Mouse (Mus musculus): ENCODE measurements at regions not wholly inside any gene's neighbourhood (a gene's known extent, or its start where the extent isn't known, plus 50 kb on each side); places are given as distances from the start of the nearest gene placed in this dataset.

DNA sequence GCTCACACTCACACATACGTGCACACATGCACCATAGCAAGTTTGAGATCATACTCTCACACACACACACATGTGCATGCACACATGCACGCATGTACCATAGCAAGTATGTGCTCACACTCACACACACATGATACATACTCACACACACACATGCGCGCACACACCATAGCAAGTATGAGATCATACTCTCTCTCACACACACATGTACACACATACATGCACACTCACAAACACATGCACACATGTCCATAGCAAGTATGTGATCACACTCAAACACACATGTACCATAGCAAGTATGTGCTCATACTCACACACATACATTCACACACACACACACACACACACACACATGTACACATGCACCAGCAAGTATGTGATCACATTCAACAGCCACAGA is 138.9 kb upstream of the Slc35f3 start:
- DNase-seq (ENCODE audit: low spot score in 2 of 2): no peak

DNA sequence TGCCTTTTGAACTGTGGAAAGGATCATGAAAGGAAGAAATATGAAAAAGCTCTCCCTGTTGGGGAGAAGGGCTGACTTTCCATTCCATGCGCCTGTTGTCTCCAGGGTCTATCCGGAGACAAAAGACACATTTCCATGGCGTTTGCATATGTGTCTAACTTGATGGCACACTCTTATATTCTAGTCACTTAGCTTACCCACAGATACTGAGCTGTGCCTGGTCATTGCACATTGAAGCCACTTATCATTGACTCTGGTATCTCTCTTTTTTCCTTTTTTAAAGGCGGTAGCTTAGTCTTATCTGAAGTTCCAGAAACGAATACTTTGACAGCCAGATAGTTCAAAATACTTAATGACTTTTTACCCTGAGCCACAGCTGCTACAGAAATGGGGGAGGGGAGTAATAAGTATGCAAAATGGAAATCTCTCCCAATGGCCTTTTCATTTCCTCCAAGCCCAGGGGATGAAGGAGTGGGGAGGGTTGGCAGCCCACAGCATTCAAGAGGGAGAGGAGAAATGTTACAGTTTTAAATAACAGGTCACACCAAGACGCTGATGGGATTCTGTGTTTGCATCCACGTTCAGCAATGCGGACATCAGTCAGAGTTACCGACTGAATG is 137.9 kb upstream of the Slc35f3 start:
- DNase-seq (ENCODE audit: low spot score in 2 of 2): no peak

DNA sequence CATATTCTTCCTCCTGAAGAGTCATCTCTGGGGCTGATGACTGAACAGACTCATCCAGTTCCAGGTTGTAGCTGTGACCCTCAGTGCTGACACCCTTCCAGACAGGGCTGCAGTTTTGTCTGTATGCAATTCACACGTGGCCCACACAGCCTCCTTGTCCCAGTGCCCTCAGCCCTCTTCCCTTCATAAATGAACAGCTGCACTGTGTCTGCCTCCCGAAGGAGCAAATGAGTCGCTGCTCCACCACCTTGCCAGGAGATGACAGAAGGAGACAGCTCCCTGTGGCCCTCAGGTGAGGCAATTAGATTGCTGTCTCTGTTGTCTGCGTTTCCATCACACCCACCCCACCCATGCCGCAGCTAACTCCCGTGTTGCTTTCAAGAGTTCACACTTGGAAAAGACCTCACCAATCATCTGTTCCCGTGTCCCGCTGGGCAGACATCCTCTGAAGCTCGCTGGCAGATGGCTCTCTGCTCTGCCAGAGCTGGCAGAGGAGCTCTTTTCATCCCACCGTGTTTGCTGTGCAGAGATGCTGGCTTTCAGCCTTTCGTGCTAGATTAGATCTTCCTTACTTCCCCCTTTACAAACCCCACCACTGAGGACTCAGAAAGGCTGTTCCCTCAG is 135.5 kb upstream of the Slc35f3 start:
- no peak for DNase-seq (ENCODE audit: low spot score in 2 of 2)

DNA sequence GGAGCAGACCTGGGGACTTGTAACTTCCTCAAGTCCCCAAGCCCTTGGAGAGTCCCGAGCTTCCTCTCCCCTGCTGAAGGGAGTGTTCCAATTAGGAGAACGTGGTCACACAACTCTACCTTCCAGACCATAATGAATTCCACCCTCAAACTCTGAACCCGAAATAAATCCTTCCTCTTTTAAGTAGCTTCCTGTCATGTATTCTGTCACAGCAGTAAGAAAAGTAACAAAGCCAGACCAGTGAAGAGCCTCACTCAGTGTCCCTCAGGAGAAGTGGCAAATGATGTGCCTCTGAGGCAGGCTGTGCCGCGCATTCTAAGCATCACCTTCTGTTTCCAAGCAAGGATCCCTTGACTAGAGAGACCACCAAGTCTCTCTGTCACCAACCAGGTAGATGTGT is 134.4 kb upstream of the Slc35f3 start:
- no peak for DNase-seq (ENCODE audit: low spot score in 2 of 2)

DNA sequence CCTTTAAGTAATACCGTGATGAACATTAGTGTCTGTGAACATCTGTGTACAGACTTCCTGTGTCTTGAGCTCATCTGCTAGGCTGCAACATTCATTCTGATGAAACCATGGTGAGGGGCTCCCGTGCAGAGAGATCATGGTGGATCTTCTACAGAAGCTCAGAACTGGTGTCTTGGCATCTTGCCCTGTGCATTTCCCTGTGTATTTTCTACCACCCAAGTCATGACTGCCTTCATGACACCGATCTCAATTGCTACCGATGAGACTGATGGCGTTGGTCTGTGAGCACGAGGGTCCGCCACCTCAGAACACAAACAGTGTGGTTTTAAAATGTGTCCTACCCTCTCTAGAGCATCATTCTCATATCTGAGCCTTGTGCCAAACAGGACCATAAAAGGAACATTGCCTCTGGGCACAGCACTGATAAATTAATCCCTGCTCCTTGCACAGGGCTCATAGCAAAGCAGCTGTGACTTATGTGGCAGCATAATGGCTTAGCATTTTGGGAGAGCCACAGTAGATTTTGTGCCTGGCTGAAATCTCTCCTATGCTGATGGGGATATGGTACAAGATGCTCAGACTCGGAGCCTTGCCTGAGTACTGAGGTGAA is 132.8 kb upstream of the Slc35f3 start:
- no peak for DNase-seq (ENCODE audit: low spot score in 2 of 2)

DNA sequence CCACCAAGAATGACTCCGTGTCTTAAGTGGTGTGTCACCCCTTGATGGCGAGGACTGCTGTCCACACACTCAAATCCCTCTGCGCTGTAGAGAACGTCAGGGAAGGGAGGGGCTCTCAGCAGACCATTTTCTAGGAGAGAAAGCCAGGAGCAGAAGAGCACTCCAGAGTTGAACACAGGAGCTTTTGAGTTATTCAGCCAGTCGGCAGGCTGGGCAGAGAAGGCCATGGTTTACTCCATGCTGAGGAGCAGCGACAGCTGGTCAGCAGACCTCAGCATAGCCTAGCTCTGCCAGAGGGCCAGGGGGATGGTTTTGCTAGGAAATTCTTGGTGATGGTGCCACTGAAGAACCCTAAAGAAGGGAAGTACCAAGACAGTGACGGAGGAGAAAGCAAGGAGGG is 132.0 kb upstream of the Slc35f3 start:
- DNase-seq (ENCODE audit: low spot score in 2 of 2): no peak

DNA sequence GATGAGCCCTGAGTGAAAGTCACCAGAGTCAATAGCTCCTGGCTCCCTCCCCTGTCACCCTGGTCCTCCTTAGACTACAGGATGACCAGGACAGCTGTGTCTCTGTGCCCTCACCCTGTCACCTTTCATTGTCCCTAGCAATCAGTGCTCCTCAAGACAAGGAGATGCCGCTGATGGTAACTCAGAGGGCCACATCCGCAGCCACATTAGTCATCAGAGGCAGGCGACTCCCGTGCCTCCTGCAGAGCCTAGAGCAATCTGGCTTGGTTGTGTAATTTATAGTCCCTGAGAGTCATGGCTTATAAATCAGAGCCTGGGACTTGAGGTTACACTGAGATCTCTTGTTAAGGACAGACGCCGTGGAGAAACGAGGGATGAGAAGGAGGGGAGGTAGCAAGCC is 123.9 kb upstream of the Slc35f3 start:
- DNase-seq (ENCODE audit: low spot score in 2 of 2): no peak

DNA sequence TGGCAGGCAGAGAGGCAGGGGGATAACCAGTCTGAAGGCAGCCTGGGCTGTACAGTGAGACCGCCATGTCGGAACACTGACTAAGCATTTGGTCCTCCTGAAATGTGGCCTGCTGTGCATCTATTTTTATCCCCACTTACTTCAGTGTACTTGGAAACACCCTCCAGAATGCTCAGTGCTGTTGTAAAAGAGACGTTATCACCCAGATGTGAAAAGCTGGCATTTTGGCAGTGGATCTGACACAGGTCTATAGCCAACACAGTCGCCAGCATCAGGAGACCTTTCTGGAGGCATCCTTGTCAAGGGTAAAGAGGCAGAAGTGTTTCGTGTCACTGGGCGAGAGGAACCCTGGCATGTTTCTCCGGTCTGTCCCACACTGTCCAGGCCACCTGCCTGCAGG is 122.1 kb upstream of the Slc35f3 start:
- no peak for DNase-seq (ENCODE audit: low spot score in 2 of 2)

DNA sequence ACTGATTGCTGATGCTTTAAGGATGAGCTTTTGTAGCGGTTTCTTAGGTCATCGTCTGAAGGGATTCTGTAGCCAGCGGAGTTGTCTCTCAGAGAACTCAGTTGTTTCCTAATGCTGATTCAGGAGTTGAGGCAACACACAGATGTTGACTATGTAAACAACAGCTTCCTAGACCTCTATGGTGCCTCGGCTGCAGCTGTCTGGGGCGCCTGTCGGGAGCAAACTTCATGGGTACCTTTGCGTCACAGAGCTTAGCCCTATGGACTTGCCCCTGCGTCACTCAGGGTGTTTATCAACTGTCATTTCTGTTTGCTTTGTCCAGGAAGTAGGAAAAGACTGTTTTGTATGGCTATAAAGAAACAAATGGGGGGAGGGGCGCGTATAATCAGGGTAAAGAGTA is 120.5 kb upstream of the Slc35f3 start:
- no peak for DNase-seq (ENCODE audit: low spot score in 2 of 2)

DNA sequence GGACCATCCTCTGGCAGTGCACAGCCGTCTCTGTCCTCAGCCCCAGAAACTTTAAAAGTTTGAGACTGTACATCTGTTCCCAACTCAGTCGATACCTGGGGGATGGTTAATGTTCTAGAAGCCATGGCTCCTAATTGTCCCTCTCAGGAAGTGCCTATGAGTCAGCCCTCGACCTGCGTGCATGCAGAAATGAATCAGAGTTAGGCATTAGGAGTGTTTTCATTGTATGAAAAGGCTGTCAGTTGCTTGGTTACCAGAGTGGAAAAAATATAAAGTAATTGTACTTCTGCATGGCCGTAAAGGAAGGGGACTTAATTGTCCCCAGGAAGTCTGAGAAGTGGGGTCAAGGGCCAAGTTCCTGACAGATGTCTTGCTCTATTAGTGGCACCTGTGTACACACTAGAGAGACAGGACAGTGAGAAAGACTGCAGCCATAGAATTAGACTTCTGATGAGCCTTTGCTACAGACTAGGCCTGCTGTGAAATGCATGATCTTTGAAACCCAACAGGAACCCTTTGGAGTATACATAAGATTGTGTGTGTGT is 109.5 kb upstream of the Slc35f3 start:
- no peak for DNase-seq (ENCODE audit: low spot score in 2 of 2)

DNA sequence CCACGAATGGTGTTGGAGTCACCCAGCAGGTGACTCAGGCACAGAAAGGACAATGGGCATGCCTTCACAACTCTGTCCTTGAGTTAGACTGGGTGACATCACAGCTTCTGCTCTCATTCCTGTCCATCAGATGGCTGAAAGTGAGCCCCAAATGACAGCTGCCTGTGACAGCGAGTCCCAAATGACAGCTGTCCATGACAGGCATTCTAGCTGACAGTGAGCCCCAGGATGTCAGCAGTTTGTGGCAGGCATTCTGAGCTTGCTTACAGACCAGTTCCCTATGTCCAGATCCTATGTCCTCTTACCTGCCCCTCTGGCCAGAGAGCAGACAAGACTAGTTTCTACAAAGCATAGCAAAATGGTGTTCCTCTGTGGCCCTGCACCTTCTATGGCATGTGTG is 102.7 kb upstream of the Slc35f3 start:
- DNase-seq (ENCODE audit: low spot score in 2 of 2): no peak

DNA sequence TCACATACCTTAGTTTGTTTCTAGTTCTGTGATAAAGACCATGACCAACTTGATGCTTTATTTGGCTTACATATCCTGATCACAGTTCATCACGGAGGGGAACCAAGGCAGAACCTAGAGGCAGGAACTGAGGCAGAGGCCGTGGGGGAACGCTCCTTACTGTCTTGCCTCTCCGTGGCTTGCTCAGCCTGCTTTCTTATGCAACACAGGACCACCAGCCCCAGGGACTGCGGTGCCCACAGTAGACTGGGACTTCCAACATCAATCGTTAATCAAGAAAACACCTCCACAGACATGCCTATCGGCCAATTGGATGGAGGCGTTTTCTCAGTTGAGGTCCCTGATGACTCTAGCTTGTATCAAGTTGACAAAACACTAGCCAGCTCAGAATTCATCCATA is 87.8 kb upstream of the Slc35f3 start:
- DNase-seq (ENCODE audit: low spot score in 2 of 2): no peak

DNA sequence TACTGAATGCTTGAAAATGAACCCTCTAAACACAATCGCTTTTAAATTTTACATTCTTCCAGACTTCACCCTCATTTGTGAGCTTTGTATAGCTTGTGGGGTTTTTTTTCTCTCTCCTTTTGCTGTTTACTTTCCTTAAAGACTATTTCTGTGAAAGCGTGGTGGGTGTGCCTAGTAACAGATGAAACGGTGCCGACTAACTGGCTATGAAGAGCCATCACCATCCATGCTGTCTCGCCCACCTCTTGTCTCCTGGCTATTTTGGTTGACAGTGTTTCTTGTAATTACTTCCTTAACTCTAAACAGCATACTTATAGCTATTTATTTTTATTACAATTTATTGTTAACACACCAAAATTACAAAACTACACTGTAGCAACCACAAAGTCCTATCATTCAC is 85.6 kb upstream of the Slc35f3 start:
- no peak for DNase-seq (ENCODE audit: low spot score in 2 of 2)

DNA sequence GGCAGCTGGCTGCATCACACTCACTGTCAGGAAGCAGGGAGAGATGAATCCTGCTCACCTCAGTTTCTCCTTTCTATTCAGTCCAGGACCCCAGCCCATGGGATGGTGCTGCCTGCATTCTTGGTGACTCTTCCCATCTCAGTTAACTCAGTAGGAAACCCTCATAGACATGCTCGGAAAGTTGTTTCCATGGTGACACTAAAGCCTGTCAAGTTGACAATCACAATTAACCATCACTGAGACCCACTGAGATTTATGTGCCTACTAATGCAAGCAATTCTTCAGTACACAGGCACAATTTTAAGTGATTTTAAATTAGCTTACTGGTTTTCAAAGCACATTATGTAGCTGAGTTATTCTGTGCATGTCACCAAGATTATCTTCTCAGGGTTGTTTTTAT is 83.8 kb upstream of the Slc35f3 start:
- no peak for DNase-seq (ENCODE audit: low spot score in 2 of 2)

DNA sequence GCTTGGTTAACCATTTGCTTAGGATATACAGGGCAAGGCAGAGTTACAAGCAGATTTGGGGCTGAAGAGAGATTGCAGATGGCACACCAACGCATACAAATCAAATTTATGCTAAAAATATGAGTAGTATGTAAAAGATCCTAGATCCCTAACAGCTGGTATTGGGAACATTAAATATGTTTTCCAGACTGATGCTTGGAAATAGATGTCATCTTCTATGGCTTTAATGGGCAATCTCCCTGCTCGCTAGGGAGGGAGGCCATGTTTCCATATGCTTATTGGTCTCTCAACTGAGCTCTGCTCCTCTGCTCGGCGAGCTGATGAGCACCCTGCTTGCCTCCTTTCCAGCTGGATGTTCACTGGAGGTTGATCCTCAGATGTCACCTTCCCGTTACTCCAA is 82.0 kb upstream of the Slc35f3 start:
- DNase-seq (ENCODE audit: low spot score in 2 of 2): no peak

DNA sequence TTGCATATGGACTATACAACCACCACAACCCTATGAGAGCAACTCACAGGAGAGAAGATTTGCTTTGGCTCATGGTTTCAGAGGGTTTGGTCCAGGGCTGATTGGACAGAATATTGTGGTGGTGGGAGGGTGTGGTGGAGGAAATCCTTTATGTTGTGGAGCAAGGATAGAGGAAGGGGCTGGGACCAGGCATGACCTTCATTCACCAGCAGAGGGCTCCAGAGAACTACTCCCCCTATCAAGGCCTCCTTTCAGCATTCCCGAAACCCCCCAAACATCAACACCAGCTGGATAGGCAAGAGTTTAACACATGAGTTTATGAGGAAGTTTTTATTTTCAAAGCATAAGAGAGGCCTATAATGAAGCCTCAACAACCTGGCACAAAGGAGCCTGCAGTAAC is 76.7 kb upstream of the Slc35f3 start:
- no peak for DNase-seq (ENCODE audit: low spot score in 2 of 2)

DNA sequence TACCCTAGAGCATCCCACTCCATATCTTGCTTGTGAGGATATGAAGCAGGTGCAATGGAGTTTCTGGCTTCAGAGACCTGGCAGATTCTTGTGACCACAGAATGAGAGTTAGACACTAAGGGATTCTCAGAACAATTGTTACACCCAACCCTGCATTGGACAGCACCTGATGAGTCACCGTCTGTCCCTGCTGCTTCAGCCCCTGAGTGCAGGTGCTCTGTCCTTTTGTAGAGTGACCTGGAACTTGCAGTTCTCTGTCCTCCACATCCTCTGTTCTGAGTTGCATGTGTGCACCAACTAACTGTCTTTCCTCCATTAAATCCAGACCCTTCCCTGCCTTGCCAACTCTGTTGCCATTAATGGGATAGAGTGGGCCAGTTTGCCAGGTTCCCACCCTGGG is 66.6 kb upstream of the Slc35f3 start:
- DNase-seq (ENCODE audit: low spot score in 2 of 2): no peak

DNA sequence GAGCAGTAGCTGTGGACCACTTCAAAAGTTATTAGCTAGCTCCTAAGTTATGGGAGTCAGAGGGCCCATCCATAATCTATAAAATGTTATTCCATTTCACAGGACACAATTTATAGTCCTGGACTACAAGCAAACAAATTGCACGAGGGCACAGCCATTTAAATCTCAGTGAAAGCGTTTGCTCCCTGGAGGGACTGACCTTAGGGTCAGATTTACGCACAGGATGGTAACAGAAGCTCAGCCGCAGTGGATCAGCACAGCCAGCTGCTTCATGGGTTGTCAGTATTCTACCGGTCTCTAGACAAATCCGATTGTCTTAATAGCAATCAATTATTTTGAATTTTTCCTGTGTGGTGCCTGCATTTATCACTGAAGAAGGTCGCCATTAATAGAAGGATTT is 65.8 kb upstream of the Slc35f3 start:
- DNase-seq (ENCODE audit: low spot score in 2 of 2): no peak

DNA sequence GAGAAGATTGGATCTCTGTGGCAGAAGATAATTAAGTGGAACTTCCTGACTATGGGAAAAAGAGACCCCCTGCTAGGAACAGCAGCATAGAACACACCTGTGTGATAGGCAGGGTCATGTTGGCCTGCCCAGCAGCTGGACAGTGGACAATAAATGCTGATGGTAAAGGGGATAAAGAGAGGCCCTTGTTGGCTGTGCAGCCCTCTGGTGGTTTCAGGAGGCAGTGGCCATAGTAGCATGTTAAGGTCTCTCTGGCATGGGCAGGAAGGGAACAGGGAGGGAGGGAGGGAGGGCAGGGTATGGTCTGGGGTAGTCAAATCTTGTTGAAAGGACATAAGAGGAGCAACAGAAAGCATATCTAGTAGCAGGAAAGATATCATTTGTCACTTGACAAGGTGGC is 58.7 kb upstream of the Slc35f3 start:
- DNase-seq (ENCODE audit: low spot score in 2 of 2): no peak

DNA sequence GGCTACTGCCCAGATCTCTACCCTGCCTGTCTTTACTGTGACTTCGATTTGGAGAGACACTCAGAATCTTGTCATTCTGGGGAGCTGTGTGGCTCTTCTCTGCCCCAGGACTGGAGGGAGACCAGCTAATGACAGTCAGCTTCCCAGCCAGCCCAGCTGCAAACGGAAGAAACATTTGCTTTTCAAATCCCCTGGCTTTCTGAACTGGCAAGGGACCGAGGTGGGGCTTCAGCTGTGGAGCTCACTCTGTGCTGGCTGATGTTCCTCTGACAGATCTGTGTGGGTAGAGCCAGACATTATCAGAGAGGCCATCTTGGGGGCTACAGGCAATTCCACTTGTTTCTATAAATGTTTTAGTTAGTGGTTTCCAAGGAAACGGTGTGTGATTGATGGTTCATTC is 54.0 kb upstream of the Slc35f3 start:
- no peak for DNase-seq (ENCODE audit: low spot score in 2 of 2)
